Mouse (Mus musculus) B cell, adult (primary cell): ENCODE measurements around the gene Cdh12. TPM values are rescaled to one million over a fixed set of nuclear protein-coding genes. Genes with fewer than 3 reads are reported as not detected.

ENCODE experiments used
- total RNA-seq: library from RNA; stranded (reverse); gene quantifications from 4 replicates; pipeline ENCODE4 v1.2.4, GENCODE M21; 2023; ENCODE audit not compliant: inconsistent age

Gene Cdh12
- total RNA-seq: 0.10 TPM in 1 of 4 replicates, not detected in the others

GRCm38 (mm10) chr15:20448861-20449663 lies at the start of gene Cdh12:
TSS of gene Cdh12 (plus strand) at chr15:20449265.

GRCm38 (mm10) chr15:20666650-20667049 lies 217.6 kb downstream of the Cdh12 start, which contains the start of gene Acot10:
TSS of gene Acot10 (minus strand) at chr15:20666750.

Other genes with a start within 250 kb of the Cdh12 start
- gene Acot10, start 217.5 kb downstream of the Cdh12 start, total RNA-seq: not detected in 4 replicates